Mouse (Mus musculus): ENCODE results near the gene Defa21. TPM values are rescaled to one million over a fixed set of nuclear protein-coding genes. Genes with fewer than 3 reads are reported as not detected.
"Not testable (repeated sequence)": the region's sequence is repeated elsewhere in the genome, so short reads cannot be mapped to it uniquely, and the experiment has no call there.

Defa21 gene
- polyA plus RNA-seq, 1 experiment from 2014 or later: not detected

DNA sequence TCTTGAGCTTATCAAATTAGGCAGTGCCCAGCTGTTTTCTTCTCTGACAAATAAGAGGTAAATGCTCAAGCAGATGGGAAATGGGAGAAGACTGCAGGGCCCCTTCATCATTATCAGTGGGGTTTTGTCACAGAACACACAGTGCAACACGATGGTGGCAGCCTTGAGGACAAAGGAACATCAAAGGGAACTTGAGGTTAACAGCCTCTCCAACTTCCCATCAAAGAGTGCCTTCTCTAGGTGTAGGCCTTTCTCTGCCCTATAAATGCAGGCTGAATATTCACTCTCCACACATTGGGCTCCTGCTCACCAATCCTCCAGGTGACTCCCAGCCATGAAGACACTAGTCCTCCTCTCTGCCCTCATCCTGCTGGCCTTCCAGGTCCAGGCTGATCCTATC, 29.4 kb downstream of the Defa21 start, which contains the start of gene Defa23:
Gene Defa23 (plus strand): TSS at position 301 of the 400 bp plus-strand sequence.
- not testable (repeated sequence) for H3K4me3 ChIP-seq (ENCODE audit: low read depth, low read length); DNase-seq (ENCODE audit: low spot score); H3K4me1 ChIP-seq (replicated peaks; ENCODE audit: control insufficient read depth, insufficient read depth, low read length); H3K9ac ChIP-seq (ENCODE audit: low read length); H3K36me3 ChIP-seq (ENCODE audit: control insufficient read depth, insufficient read depth, low read length); H3K4me2 ChIP-seq (ENCODE audit: low read length); H3K9me3 ChIP-seq (ENCODE audit: control insufficient read depth, low read length); ATAC-seq (replicated peaks; ENCODE audit: low FRiP score, low TSS enrichment, low read depth); H3K27ac ChIP-seq (ENCODE audit: low read depth); H3K27me3 ChIP-seq (replicated peaks; ENCODE audit: control insufficient read depth, insufficient read depth, low read length)
- WGBS: no CpG with 5 or more reads among the region's 1 CpGs

DNA sequence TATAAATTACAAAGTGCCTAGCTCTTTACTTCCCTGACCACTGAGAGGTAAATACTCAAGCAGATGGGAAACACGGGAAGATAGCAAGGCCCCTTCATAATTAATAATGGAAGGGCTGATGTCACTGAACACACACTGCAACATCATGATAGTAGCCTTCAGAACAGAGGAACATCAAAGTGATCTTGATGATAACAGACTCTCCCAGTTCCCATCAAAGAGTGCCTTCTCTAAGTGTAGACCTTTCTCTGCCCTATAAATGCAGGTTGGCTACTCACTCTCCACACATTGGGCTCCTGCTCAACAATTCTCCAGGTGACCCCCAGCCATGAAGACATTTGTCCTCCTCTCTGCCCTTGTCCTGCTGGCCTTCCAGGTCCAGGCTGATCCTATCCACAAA, 39.4 kb downstream of the Defa21 start, which contains the start of gene Defa35:
Gene Defa35 (plus strand): TSS at position 301 of the 400 bp plus-strand sequence.
- 68% methylated on average over 1 of the region's 1 CpGs for WGBS
- ATAC-seq (replicated peaks; ENCODE audit: low FRiP score, low TSS enrichment, low read depth); DNase-seq (ENCODE audit: low spot score): not testable (repeated sequence)

More for the DNA sequence above, 39.4 kb downstream of the Defa21 start, which contains the start of gene Defa35:
- not testable (repeated sequence) for H3K27me3 ChIP-seq (replicated peaks; ENCODE audit: control insufficient read depth, insufficient read depth, low read length); H3K27ac ChIP-seq (ENCODE audit: low read depth); H3K9me3 ChIP-seq (ENCODE audit: control insufficient read depth, low read length); H3K9ac ChIP-seq (ENCODE audit: low read length); H3K36me3 ChIP-seq (ENCODE audit: control insufficient read depth, insufficient read depth, low read length); H3K4me3 ChIP-seq (ENCODE audit: low read depth, low read length); H3K4me2 ChIP-seq (ENCODE audit: low read length); H3K4me1 ChIP-seq (replicated peaks; ENCODE audit: control insufficient read depth, insufficient read depth, low read length)

Other genes starting within 250 kb of the Defa21 start
- not detected in 2 replicates for gene Defb33, start 132.9 kb upstream of the Defa21 start, polyA plus RNA-seq (2014; fragmentation: Nextera tagmentation; extraction: Ambion mirVana)
- not detected in 2 replicates for gene Gm15056, start 122.9 kb upstream of the Defa21 start, polyA plus RNA-seq (2014; fragmentation: Nextera tagmentation; extraction: Ambion mirVana)
- gene Gm6040, start 103.5 kb upstream of the Defa21 start, polyA plus RNA-seq (2014; fragmentation: Nextera tagmentation; extraction: Ambion mirVana): not detected in 2 replicates
- not detected in 2 replicates for gene AY761185, start 80.8 kb upstream of the Defa21 start, polyA plus RNA-seq (2014; fragmentation: Nextera tagmentation; extraction: Ambion mirVana)
- gene Defa23, start 29.5 kb downstream of the Defa21 start, polyA plus RNA-seq (2014; fragmentation: Nextera tagmentation; extraction: Ambion mirVana): 0.52 TPM in 1 of 2 replicates, not detected in the other
- not detected in 2 replicates for gene Defa35, start 39.5 kb downstream of the Defa21 start, polyA plus RNA-seq (2014; fragmentation: Nextera tagmentation; extraction: Ambion mirVana)
- not detected in 2 replicates for gene Defa25, start 58.9 kb downstream of the Defa21 start, polyA plus RNA-seq (2014; fragmentation: Nextera tagmentation; extraction: Ambion mirVana)
- not detected in 2 replicates for gene Gm14851, start 70.5 kb downstream of the Defa21 start, polyA plus RNA-seq (2014; fragmentation: Nextera tagmentation; extraction: Ambion mirVana)
- gene Defa30, start 109.1 kb downstream of the Defa21 start, polyA plus RNA-seq (2014; fragmentation: Nextera tagmentation; extraction: Ambion mirVana): not detected in 2 replicates
- gene Defa22, start 136.7 kb downstream of the Defa21 start, polyA plus RNA-seq (2014; fragmentation: Nextera tagmentation; extraction: Ambion mirVana): not detected in 2 replicates
- gene Defa31, start 166.1 kb downstream of the Defa21 start, polyA plus RNA-seq (2014; fragmentation: Nextera tagmentation; extraction: Ambion mirVana): not detected in 2 replicates
- gene Gm15293, start 176.0 kb downstream of the Defa21 start, polyA plus RNA-seq (2014; fragmentation: Nextera tagmentation; extraction: Ambion mirVana): not detected in 2 replicates
- gene Gm15292, start 224.2 kb downstream of the Defa21 start, polyA plus RNA-seq (2014; fragmentation: Nextera tagmentation; extraction: Ambion mirVana): not detected in 2 replicates

Data from intestine, embryonic 14.5 days (tissue).